Mouse (Mus musculus) layer of hippocampus, postnatal 36 days (tissue): ENCODE data around the gene Gm49355. TPM values are rescaled to one million over a fixed set of nuclear protein-coding genes. Genes with fewer than 3 reads are reported as not detected.

Experiments
- DNase-seq, 2 experiments: peaks; one replicate each; pipeline ENCODE4 v3.0.0; 2022
- total RNA-seq, 2 experiments: library from RNA; stranded (reverse); gene quantifications; 2 replicates each; pipeline ENCODE4 v1.2.3; 2021

Gene Gm49355
- total RNA-seq, 2 experiments from 2014 or later = 0.22 TPM; not detected in 1

- no peak for DNase-seq
These were observed 58.8 kb downstream of the Gm49355 start for GRCm38 (mm10) chr14:12342458-12343131.

DNA sequence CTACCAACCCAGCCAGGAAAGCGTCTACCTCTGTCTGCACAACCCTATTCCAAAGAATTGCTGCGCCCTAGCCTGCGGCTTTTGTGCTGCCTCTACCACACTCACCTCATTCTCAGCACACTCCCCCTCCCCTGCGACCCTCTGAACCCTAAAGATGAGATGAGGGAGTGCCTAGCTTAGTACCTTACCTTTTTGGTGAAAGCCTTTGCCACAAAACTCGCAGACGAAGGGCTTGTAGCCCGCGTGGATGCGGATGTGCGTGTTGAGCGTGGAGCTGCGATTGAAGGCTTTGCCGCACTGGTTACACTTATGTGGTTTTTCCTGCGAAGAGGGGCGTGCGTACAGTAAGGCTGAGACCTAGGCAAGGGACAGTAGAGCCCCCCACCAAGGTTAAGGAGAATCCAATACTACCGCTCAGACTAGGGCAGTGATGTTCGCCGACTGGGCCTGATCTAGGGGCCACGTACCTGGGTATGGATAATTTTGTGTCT lies 59.7 kb downstream of the Gm49355 start:
- no peak for DNase-seq

DNA sequence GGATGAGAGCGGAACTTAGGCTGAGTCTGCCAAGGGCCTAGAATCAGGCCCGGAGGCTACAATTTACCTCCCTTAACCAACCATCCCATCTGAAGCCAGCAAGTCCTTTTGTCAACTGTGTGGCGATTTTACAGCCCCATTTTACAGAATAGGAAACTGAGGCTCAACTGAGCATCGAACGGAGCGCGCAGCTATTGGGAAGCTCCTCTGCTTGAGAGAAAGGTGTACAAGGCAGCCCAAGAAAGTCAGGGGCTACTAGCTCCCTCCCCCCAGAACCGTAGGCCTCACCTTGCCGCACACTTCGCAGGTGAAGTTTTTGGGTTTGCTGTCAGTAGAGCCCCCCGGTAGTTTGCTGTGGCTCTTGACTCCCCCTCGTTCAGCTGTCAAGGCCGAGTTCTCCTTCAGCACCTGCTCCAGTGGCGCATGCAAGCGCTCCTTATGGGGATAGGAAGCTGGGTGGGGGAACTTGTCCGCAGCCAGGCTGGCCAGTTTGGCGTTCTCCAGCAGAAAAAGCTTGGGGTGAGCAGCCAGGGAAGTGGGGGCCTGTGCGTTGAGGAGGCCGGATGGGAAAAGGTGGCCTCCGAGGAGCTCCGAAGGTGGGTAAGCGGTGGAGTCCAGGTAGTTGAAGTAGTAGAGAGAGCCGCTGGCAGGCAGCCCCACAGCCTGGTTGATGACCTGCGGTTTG lies 60.4 kb downstream of the Gm49355 start:
- peak in 1 of 2 experiments; percentile 5 for DNase-seq

- peak; percentile 51 to 53 for DNase-seq
These were observed 61.0 kb downstream of the Gm49355 start for GRCm38 (mm10) chr14:12344746-12345240.

- DNase-seq = peak; percentile 31 to 44
These were observed 61.6 kb downstream of the Gm49355 start for GRCm38 (mm10) chr14:12345241-12345921.

DNA sequence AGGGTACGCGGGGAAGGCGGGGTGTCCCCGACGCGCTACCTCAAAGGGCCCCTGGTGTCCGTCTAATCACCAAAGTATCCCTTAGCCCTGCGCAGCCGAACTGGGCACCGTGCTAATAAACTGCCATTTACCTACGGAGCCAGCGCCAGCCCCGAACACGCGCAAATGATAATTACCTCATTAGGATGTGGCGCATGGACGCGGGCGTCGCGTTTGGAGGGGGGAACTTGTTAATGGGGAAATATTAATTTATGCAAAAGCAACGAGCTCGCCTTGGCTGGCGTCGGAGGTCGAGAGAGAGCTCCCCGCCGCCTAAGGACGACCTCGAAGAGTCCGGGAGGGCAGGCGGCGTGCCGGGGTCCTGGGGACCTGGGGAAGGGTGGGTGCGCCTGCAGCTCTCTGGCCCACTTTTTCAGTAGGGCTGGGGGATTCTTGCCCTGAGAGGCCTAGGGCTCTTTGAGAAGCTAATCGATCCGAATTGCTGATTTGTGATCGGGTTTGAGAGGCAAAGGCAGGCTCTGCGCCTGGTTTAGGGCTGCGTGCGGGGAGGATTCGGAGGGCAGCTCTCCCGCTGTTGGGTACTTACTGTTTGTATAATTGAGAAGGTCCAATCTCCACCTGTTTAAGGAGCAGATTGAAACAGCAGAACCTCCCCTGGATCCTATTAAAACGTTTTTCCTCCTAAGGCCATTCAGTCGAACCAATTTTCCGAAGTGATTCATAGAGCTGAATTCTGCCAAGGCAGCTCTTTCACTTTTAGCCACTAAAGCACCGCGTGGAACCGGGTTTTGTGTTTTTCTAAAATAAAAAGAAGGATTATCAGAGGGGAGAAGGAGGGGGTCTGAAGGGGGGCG lies 62.5 kb downstream of the Gm49355 start:
- DNase-seq = peak; percentile 44 to 53

- no peak for DNase-seq
These were observed 63.3 kb downstream of the Gm49355 start for GRCm38 (mm10) chr14:12346865-12347600.

GRCm38 (mm10) chr14:12348089-12348488 lies 64.3 kb downstream of the Gm49355 start, which contains the start of gene Fezf2:
TSS of gene Fezf2 (minus strand) at chr14:12348189.
- DNase-seq = no peak

- DNase-seq = no peak
These were observed 65.7 kb downstream of the Gm49355 start for GRCm38 (mm10) chr14:12349334-12350090.

- DNase-seq = no peak
These were observed 66.6 kb downstream of the Gm49355 start for GRCm38 (mm10) chr14:12350271-12350916.

Other genes starting within 250 kb of the Gm49355 start
- 10 to 100 TPM; 27.6 to 35.0 TPM for gene 3830406C13Rik, start 197 bp downstream of the Gm49355 start, total RNA-seq
- 10 to 100 TPM; 41.0 to 45.7 TPM for gene Fezf2, start 64.2 kb downstream of the Gm49355 start, total RNA-seq